Mouse (Mus musculus) brown adipose tissue, adult 24 weeks (tissue): Measurements from ENCODE around the gene Tmem39b. TPM values are rescaled to one million over a fixed set of nuclear protein-coding genes. Genes with fewer than 3 reads are reported as not detected.
"Not testable (repeated sequence)": the region's sequence is repeated elsewhere in the genome, so short reads cannot be mapped to it uniquely, and the experiment has no call there.

Experiments used
- H3K27ac ChIP-seq: fragments of 200-500 bp; replicated peaks from 2 replicates; pipeline ENCODE4 v1.5.1; 2012; ENCODE audit warnings: low read depth, mild to moderate bottlenecking, low read length
- H3K4me1 ChIP-seq: fragments of 200-500 bp; 2 replicates; pipeline ENCODE4 v1.6.1; 2012; ENCODE audit warnings: low read length, mixed read lengths; ENCODE audit not compliant: control insufficient read depth, insufficient read depth, insufficient read length
- H3K4me3 ChIP-seq: fragments of 200-500 bp; 2 replicates; pipeline ENCODE4 v1.5.1; 2012; ENCODE audit warnings: low read depth, mild to moderate bottlenecking, low read length, moderate library complexity; ENCODE audit not compliant: insufficient read depth
- polyA plus RNA-seq: library from polyadenylated mRNA; stranded (reverse); fragments of >200 nt; gene quantifications from 2 replicates; pipeline ENCODE4 v1.2.4, GENCODE M21; 2012; ENCODE audit not compliant: missing spikeins, insufficient read depth, insufficient read length

Gene Tmem39b
- polyA plus RNA-seq: 5.4 and 7.3 TPM in 2 replicates

DNA sequence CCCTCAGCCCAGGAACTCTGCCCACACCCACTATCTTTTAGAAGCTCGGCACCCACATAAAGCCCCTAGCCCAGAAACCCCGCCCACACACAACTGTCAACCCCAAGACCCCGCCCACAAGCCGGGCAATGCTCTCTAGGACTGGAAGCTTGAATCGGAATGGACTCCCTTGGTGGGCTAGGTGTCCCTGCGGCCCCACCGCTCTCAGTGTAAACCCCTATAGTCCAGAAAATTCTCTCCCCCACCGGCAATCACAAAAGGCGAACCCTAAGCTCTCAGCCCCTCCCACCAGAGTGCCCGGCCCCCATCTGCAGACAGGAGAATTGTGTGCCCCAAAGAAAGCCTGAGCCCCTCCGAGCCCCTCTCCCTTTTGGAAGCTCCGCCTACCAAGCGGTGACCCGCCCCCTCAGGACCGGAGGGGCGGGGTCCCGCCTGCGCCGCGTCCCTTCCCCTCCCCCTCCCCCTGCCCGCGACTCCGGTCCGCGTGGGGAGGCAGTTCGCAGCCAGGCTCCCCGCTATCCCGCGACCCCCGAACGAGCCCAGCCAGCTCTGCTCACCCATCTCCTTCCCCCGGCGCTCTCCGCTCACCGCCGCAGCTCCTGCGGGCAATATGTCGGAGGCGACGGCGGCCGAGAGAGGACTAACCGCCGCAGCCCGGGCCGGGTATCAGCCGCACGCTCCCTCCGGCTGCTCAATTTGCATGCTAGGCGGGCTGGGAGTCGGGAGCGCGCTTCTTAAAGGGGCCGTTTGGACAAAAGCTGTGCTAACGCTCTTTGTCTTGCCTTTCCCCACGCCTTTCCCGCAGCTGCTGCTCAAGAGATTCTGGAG is at the start of gene Tmem39b:
Gene Tmem39b (minus strand): TSS at position 681 of the 828 bp plus-strand sequence.
- Histone ChIP-seq H3K27ac (peak within 1 kb of the TSS; percentile 61), H3K4me3 (peak within 1 kb of the TSS; percentile 91), H3K4me1 (no peaks in the 10 kb centered on the region)

DNA sequence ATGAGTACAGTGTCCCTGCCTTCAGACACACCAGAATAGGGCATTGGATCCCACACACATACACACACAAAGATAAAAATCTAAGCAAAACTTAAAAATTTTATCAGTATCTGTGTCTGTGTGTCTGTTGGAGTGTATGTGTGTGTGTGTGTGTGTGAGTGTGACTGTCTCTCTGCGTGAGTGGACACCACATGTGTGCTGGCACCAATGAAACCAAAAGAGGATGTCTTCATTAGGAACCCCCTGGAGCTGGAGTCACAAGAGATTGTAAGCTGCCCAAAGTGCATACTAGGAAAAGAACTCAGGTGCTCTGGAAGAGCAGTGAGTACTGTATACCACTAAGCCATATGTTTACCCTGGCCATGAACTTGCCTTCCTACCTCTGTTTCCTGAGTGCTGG is 49.5 kb upstream of the Tmem39b start:
- Histone ChIP-seq H3K27ac (no peak overlapping the region), H3K4me3 (no peak overlapping the region), H3K4me1 (no peaks in the 10 kb centered on the region)

DNA sequence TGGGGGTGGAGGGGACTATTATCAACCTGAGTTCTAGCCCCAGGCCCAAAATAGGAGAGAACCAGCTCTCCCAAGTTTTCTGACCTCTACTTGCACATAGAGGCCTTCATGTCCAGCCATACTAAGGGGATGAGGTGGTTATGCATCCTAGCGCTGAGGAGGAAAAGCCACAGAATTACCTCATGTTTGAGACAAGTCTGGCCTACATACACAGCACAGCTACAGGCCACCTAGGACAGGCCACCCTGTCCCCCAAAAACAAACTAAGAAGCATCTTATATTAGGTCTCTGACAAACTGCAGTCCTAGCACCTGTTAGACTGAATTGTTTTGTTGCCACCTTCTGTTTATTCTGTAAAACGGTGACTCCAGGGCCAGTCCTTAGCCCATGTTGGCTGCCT is 46.9 kb upstream of the Tmem39b start:
- Histone ChIP-seq H3K27ac (peak overlapping the region; percentile 86; the same call in 1 of the 2 replicates), H3K4me1 (peaks cover 4% of the 10 kb centered on the region; the same call in 1 of the 2 replicates), H3K4me3 (no peak overlapping the region; the same call in 1 of the 2 replicates)

DNA sequence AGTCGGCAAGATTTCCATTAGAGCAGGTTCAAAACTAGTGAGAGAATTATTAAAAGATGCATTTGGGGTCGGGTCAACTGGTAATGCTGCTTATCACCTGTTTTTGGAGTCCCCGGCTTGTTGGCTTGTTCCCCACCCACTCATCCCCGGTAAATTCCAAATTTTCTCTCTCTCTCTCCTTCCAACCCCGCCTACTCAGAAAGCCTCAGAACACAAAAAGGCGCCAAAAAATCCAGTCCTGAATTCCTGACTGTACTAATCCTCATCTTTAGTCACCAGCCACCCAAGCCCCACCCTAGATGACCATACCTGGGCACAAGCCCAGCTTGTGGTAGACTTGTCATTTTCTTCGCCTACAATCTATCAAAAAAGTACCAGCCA is 46.4 kb upstream of the Tmem39b start:
- H3K4me1 ChIP-seq: peaks cover 4% of the 10 kb centered on the region; the same call in 1 of the 2 replicates

DNA sequence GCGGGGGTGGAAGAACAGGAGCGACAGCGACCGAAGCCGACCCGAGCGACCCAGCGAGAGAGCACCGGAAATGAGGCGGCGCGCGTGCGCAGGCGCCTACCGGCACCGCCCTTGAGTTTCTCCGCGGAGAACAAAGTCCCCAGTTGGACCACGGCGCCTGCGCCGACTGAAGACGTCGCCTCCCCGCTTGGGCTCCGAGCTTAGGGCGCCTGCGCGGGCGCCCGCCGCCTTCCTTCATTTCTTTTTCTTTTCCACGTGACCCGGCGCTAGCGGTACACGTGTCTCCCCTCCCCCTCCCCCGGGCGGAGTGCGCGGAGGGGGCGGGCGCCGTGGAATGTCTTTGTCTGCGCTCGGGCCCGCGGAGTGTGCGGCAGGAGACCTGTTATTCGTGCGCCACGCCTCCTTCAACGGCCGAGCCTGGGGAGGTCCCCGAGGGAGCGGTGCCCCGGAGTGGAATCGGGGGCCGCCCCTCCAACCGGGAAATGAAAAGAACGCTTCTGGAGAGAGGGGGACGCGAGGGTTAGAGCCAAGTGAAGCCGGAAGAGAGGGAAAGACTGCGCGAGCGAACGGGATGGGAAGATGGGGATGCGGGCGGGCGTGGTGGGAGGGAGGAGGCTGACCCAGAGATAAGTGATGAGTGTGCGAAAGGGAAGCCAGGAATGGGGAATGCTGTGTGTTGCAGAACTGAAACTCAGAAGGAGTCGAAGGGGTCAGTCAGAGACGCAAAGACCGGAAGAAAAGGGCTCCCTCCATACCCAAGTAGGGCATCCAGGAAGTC is 45.8 kb upstream of the Tmem39b start, which contains the start of gene Khdrbs1:
Gene Khdrbs1 (minus strand): TSS at position 72 of the 778 bp plus-strand sequence.
- peak within 1 kb of the TSS; percentile 98 for H3K27ac ChIP-seq
- H3K4me1 ChIP-seq: peaks cover 4% of the 10 kb centered on the region; the same call in 1 of the 2 replicates
- H3K4me3 ChIP-seq: peak within 1 kb of the TSS; percentile 97

More for the DNA sequence above, 46.4 kb upstream of the Tmem39b start:
- Histone ChIP-seq H3K27ac (peak overlapping the region; percentile 86), H3K4me3 (peak overlapping the region; percentile 91)

DNA sequence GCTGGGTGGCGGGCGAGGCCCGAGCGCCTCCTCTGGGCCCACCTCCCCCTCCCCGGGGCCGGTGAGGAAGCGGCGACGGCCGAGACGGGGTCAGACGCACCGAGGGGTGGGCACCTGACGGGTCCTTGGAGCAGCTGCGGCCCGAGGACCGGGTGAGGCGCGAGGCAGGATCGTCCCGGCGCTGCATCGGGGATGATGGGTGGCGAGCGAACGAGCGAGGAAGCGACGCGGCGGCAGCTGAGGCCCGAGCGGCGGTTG is 45.3 kb upstream of the Tmem39b start:
- peaks cover 4% of the 10 kb centered on the region; the same call in 1 of the 2 replicates for H3K4me1 ChIP-seq
- peak overlapping the region; percentile 97 for H3K4me3 ChIP-seq
- H3K27ac ChIP-seq: peak overlapping the region; percentile 98

DNA sequence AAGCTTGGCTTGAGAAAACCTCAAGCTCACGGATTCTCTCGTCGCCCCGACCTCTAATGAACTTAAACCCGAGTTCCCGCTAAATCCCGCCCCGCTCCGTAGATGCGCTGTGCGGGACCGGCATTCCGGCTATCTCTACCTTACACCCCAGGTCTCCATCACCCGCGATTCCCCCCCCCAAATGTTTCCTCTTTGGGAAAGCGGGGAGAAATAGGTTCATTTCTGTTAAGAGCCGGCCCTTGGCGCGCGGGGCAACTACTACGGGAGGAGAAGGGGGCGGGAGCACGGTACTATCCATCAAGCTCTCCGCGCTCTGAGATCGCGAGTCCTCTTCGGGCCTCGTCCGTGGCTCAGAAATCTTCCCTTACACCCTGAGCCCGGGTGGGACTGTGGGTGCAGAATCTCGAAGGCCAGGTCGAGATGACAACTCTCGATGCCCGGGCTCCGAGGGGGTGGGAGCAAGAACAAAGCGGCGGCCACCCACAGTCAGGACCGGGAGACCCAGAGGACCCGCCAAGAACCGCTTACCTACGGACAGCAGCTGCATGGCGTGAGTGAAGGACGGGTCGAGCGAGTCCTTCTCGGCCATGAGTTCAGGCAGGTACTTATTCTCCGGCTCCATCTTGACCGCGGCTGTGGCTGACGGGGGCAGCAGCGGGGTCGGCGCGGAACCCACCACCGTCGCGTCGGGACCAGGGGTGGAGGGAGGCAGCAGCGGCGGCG is 44.8 kb upstream of the Tmem39b start:
- peaks cover 4% of the 10 kb centered on the region; the same call in 1 of the 2 replicates for H3K4me1 ChIP-seq
- H3K27ac ChIP-seq: peak overlapping the region; percentile 98
- H3K4me3 ChIP-seq: peak overlapping the region; percentile 97

DNA sequence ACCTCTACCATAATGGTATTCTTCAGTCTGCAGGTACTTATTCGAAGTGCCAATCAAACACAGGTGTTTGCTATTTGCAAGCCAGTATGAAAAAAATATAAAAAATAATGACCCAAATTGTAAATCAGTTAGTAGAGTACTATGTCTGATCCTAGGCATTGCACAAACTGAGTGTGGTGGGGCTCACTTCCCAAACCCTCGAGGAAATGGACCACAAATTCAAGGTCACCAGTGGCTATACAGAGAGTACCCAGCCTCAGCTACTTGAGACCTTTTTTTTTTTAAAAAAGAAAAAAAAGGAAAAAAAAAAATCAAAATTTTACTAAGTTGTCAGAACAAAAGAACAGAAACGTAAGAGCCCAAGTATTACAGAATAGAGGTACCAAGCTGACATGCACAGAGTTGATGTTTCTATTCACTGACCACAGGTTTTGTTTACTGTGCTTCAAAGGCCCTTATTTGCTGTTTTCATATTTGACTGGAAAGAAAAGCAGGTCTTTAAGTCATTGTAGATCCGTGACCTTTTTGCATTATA is 42.5 kb upstream of the Tmem39b start:
- Histone ChIP-seq H3K27ac (no peak overlapping the region), H3K4me3 (no peak overlapping the region), H3K4me1 (peaks cover 4% of the 10 kb centered on the region; the same call in 1 of the 2 replicates)

DNA sequence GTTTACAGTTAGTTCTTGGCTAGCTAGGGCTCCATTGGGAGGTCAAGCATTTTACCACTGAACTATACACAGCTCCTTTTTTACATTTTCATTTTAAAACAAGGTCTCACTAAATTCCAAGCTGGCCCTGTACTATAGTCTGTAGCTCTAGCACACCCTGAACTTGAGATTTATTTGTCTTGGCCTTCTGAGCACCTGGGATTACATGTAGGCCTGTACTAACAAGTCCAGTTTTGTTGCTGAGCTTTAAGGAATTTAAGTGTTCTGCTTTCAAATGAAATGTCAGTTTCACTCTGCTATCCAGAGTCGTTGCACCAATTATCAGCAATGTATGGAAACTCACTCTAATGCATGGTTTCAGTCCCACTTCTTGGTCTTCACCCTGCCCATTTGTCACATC is 39.5 kb upstream of the Tmem39b start:
- no peak overlapping the region for H3K27ac ChIP-seq
- no peak overlapping the region for H3K4me3 ChIP-seq
- H3K4me1 ChIP-seq: peaks cover 7% of the 10 kb centered on the region

DNA sequence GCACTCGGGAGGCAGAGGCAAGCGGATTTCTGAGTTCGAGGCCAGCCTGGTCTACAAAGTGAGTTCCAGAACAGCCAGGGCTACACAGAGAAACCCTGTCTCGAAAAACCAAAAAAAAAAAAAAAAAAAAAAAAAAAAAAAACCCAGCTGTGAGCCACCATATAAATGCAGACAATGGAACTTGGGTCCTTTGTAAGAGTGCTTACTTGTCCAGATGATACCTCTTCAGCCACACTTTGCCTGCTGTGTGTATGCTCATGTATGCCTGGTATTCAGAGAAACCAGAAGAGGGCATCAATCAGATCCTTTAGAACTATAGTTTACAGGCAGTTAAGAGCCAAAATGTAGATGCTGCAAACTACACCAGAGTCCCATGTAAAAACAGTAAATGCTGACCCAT is 38.8 kb upstream of the Tmem39b start:
- H3K4me3 ChIP-seq, H3K4me1 ChIP-seq: not testable (repeated sequence)

DNA sequence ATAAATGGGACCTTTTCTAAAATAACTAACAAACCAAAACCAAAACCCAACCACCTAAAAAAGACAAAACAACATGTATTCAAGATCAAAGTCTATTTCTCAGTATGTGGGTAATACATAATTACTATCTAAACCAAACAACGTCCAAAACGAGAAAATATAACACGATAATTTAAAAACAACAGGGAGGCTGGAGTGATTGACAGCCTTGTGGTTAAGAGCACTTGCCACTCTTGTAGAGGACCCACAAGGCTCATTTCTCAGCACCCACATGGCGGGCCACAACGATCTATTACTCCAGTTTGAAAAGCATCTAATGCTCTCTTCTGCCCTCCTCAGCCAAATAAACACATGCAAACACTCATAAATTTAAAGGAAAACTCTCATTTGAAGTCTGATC is 34.8 kb upstream of the Tmem39b start:
- Histone ChIP-seq H3K4me3 (no peak overlapping the region), H3K27ac (no peak overlapping the region), H3K4me1 (peaks cover 3% of the 10 kb centered on the region; the same call in 1 of the 2 replicates)

More for the DNA sequence above, 38.8 kb upstream of the Tmem39b start:
- not testable (repeated sequence) for H3K27ac ChIP-seq

DNA sequence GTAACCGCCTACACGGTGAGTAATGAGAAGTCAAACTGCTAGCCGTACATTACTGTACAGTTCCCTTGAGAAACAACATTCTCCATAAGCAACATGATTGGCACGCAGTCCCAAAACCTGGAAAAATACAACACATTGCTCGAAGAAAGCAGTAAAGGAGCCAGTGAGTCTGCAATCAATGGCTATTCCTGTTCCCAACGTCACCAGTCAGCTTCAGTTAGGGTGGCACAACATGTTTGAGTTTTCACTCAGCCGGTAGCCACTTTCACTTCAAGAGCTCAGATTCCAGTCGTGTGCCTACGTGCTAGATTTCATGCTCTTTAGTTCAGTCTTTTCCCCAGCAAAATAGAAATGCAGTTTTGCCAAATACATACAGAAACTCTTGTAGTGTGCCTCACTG is 19.7 kb upstream of the Tmem39b start:
- Histone ChIP-seq H3K4me3 (no peak overlapping the region), H3K4me1 (no peaks in the 10 kb centered on the region), H3K27ac (no peak overlapping the region)

DNA sequence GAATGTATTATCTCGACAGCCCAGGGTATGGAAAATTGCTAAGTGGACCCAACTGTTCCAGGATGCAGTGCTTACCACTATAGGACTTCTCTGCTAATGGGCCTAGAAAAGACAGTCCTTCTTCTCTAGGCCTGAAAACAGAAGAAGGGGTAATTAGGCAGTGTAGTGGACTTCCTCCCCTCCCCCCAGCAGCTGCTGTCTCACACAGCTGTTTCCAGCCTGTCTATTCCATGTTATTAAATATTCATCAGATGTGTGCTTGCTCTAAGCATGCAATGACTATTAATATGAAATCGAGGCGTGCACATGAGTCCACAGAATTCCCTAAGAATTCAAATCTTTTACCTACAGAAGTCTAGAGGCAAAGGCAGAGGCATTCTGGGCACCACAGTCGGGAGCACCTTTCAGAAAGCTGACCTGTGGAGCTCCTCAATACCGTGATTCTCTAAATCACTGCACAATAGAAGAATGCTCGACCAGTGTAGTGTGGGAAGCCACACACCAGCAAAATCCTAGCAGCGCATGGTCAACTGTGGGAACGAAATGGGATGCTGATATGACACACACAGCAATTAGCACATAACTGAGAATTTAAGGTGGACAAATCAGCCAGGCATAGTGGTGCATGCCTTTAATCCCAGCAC is 13.0 kb upstream of the Tmem39b start:
- Histone ChIP-seq H3K4me1 (no peaks in the 10 kb centered on the region), H3K27ac (no peak overlapping the region), H3K4me3 (no peak overlapping the region)

DNA sequence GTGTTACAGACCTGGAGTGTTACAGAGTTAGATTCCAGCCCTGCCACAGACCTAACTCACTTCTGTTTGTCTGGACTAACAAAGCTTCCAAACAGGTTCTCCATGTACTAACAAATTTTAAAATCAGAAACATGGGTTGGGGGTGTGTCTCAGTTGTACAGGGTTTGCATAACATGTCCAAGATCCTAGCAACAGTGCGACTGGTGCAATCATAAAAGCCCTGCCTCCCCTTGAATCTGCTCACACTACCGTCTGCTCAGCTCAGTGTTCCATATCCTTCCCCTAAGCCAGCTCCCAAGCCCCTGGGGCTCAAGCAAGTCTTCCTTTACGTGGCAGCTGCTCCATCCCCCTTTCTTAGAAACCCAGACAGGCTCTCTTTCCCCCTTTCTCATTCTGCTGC is 10.1 kb upstream of the Tmem39b start:
- H3K4me1 ChIP-seq: no peaks in the 10 kb centered on the region
- no peak overlapping the region for H3K27ac ChIP-seq
- no peak overlapping the region for H3K4me3 ChIP-seq
